In the genomic region with DNA sequence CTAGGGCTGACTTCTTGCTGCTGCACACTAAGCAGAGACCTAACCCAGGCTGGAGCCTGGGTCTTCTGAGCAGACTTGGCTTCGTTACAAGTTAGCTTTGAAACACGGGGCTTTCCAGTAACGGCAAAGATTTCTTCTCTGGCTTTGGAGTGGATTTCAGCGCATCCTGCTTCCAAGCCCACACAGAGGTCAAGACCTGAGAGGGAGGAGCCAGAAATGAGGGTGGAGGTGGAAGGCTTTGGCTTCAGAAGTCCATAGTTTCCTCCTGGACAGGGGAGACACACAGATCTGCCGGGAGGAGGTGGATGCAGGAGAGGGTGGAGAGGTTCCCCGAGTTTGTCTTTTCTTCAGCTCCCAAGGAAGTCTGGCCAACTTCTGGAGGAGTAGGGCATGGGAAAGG, we compare ENCODE assay signal across 10 mouse cellular contexts. TPM values are rescaled to one million over a fixed set of nuclear protein-coding genes. Genes with fewer than 3 reads are reported as not detected.
DNase-seq lines count a peak whose midpoint lies in the region; ATAC-seq and TF ChIP-seq lines count a peak whose summit lies in the region.
"Had no signal": no experiment of that assay in that cellular context is flagged by ENCODE, and none has a peak within 500 bp of the region (broad histone marks: within the 10 kb centered on the region; RNA-seq: fewer than 3 reads in every experiment).

No protein-coding gene starts in this region.

- TF ChIP-seq CTCF in heart, adult 2 months (IDR thresholded peaks at IDR 0.05): no peak

- H3K4me1 ChIP-seq in kidney, embryonic 14.5 days (ENCODE audit: control insufficient read depth, insufficient read depth, low read length): peaks cover 12% of the 10 kb centered on the region; the same call in 1 of the 2 replicates
- H3K4me1 ChIP-seq in heart, adult 2 months (ENCODE audit: control insufficient read depth, insufficient read depth, low read length): peaks cover 25% of the 10 kb centered on the region
- H3K4me1 ChIP-seq in hindbrain, embryonic 11.5 days (replicated peaks; ENCODE audit: control insufficient read depth, insufficient read depth, low read length): no peaks in the 10 kb centered on the region

- no peaks in the 10 kb centered on the region for H3K79me2 ChIP-seq in heart, adult 2 months (replicated peaks; ENCODE audit: control insufficient read depth, insufficient read depth, low read length)

- intact Hi-C loops in heart, adult 2 months (cut with DNase I): no loop called here
- intact Hi-C loops in heart, postnatal 14 days (cut with DNase I): no loop called here

- TF ChIP-seq POLR2A in heart, adult 2 months (IDR thresholded peaks at IDR 0.05; ENCODE audit: insufficient read depth, low read depth, low read length): peak; percentile 62

- no peaks in the 10 kb centered on the region for H3K27me3 ChIP-seq in kidney, embryonic 14.5 days (ENCODE audit: control insufficient read depth, insufficient read depth, low read length)
- no peaks in the 10 kb centered on the region for H3K27me3 ChIP-seq in heart, adult 2 months (ENCODE audit: control insufficient read depth, insufficient read depth, low read length)
- no peaks in the 10 kb centered on the region for H3K27me3 ChIP-seq in hindbrain, embryonic 11.5 days (ENCODE audit: control insufficient read depth, insufficient read depth, low read length)

- no peak for TF ChIP-seq EP300 in heart, adult 2 months (IDR thresholded peaks at IDR 0.05; ENCODE audit: insufficient read depth, low read depth, low read length)

- DNase-seq in kidney, adult 18-20 months: no peak
- peak; percentile 63 to 67 for DNase-seq in heart, adult 2 months
- peak; percentile 38 to 53 for DNase-seq in heart, postnatal 14 days
- DNase-seq in ovary, postnatal 10 days (ENCODE audit: low spot score): peak; percentile 44
- DNase-seq in hindbrain, embryonic 11.5 days (ENCODE audit: low spot score): no peak
- DNase-seq in left cerebral cortex, adult 11 months (ENCODE audit: low spot score): no peak
- DNase-seq: left cerebral cortex, postnatal 4 days; retina, postnatal 1 day had no signal

- no peaks in the 10 kb centered on the region for H3K36me3 ChIP-seq in kidney, embryonic 14.5 days (ENCODE audit: control insufficient read depth, insufficient read depth, low read length)
- H3K36me3 ChIP-seq in heart, adult 2 months (ENCODE audit: control insufficient read depth, insufficient read depth, low read length): no peaks in the 10 kb centered on the region
- H3K36me3 ChIP-seq in hindbrain, embryonic 11.5 days (ENCODE audit: control insufficient read depth, insufficient read depth, low read length): no peaks in the 10 kb centered on the region

- H3K4me2 ChIP-seq in kidney, embryonic 14.5 days (replicated peaks; ENCODE audit: low read depth, low read length): no peak overlapping the region
- no peak overlapping the region for H3K4me2 ChIP-seq in hindbrain, embryonic 11.5 days (replicated peaks; ENCODE audit: low read depth, low read length)

- WGBS in kidney, embryonic 14.5 days: 42% methylated on average over 6 of the region's 6 CpGs
- WGBS in heart, adult 2 months: 28% methylated on average over 6 of the region's 6 CpGs
- WGBS in hindbrain, embryonic 11.5 days: 77% methylated on average over 6 of the region's 6 CpGs

- H3K27ac ChIP-seq in kidney, embryonic 14.5 days (ENCODE audit: low read depth, low read length): no peak overlapping the region
- peak overlapping the region; percentile 60 for H3K27ac ChIP-seq in heart, adult 2 months
- H3K27ac ChIP-seq in hindbrain, embryonic 11.5 days (ENCODE audit: low read depth, low read length): no peak overlapping the region

- no peak for ATAC-seq in kidney, embryonic 14.5 days (ENCODE audit: low FRiP score, low TSS enrichment)
- no peak for ATAC-seq in hindbrain, embryonic 11.5 days (ENCODE audit: low FRiP score)

- H3K9me3 ChIP-seq in kidney, embryonic 14.5 days (ENCODE audit: control insufficient read depth, low read length): no peaks in the 10 kb centered on the region
- no peaks in the 10 kb centered on the region for H3K9me3 ChIP-seq in hindbrain, embryonic 11.5 days (ENCODE audit: control insufficient read depth, low read length)

- H3K9ac ChIP-seq in kidney, embryonic 14.5 days (ENCODE audit: low read depth, low read length): 0 out of 2 replicates have a peak overlapping the region, but pooled peaks have one; percentile 18
- H3K9ac ChIP-seq in heart, adult 2 months (ENCODE audit: low read depth, low read length): no peak overlapping the region; the same call in 1 of the 2 replicates
- no peak overlapping the region for H3K9ac ChIP-seq in hindbrain, embryonic 11.5 days (ENCODE audit: low read depth, low read length)

- H3K4me3 ChIP-seq in kidney, embryonic 14.5 days (ENCODE audit: low read length): no peak overlapping the region
- H3K4me3 ChIP-seq in heart, adult 2 months: no peak overlapping the region
- H3K4me3 ChIP-seq in hindbrain, embryonic 11.5 days (ENCODE audit: low read depth, low read length): no peak overlapping the region
- H3K4me3 ChIP-seq: myocyte had no signal

RNA-seq across cellular contexts. Expression of a gene that starts 58.8 kb away (rescaled TPM):
- 7.9 and 15.1 TPM in 2 replicates for polyA plus RNA-seq in kidney, embryonic 14.5 days (2014; fragmentation: Nextera tagmentation; extraction: Ambion mirVana)
- 10 to 100 TPM; 11.6 to 13.6 TPM for total RNA-seq in heart, adult 2 months (2021)
- 12.9 and 16.8 TPM in 2 replicates for polyA plus RNA-seq in heart, adult 2 months (2012; rRNA removed)
- 10 to 100 TPM; 19.1 to 20.4 TPM for total RNA-seq in heart, postnatal 14 days (2021)
- 1.9 and 2.1 TPM in 2 replicates for polyA plus RNA-seq in hindbrain, embryonic 11.5 days (2014; fragmentation: Nextera tagmentation; extraction: Ambion mirVana)

Comparison
In these comparisons a context has a peak if more than half of its experiments do, and no peak if none do; other contexts are left out.
1. DNase-seq: peak in heart, adult 2 months (2 of 2), heart, postnatal 14 days (2 of 2) and ovary, postnatal 10 days (single experiment); none in kidney, adult 18-20 months (single experiment), hindbrain, embryonic 11.5 days (single experiment) and left cerebral cortex, adult 11 months (single experiment).